Mouse (Mus musculus) large intestine, adult 2 months (tissue): Measurements from ENCODE around the gene Elovl2. TPM values are rescaled to one million over a fixed set of nuclear protein-coding genes. Genes with fewer than 3 reads are reported as not detected.

Experiments used
- DNase-seq: peaks from one replicate; pipeline ENCODE4 v3.0.0-alpha.2; 2012; ENCODE audit warnings: low read depth, low spot score
- WGBS: fragments of 180-500 bp; shearing (Covaris S2); methylation state at CpG from one replicate; pipeline ENCODE4 v1.1.7; 2018; 5-methylcytosine and 5-hydroxymethylcytosine counted together
- polyA plus RNA-seq: library from polyadenylated mRNA; depleted of rRNA; stranded (reverse); fragments of >200 nt; gene quantifications from 2 replicates; pipeline ENCODE4 v1.2.3, GENCODE M21; 2012; rRNA removed

Gene Elovl2
- polyA plus RNA-seq, 1 experiment = 0.09 TPM

DNA sequence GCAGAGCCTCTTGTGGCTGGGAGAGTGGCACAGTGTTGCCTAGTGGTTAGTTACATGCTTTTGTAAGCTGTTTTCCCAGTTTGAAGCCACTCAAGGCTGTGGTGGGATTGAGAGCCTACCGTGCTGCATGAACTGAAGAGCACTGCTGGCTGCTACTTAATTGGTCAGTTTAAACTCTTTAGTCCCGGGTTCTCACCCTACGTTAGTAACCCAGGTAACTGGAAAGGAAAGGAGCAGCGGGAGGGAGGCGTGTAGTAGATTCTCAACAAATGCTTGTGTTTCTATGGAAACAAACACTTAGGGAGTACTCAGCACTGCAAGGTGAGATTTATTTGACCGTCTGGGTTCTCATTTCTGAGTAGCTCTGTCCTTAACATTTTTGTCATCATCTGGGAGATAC is 32.3 kb downstream of the Elovl2 start:
- DNase-seq = no peak
- 67% methylated on average over 6 of the region's 6 CpGs for WGBS

DNA sequence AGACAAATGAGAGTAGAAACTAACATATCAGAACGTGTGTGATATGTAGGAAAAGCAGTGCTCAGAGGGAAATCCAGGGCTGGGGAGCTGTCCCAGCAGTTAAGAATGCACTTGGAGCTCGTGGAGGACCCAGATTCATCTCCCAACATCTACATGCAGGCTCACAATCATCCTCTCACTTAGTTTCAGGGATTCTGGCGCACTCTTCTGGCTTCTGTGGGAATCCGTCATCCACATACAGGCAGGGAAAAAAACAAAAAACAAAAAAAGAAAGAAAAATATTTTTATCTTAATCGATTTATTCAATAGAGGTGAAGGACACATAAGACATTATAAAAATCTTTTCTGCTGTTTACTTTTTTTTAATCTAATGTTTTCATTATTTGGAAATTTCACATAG is 61.8 kb downstream of the Elovl2 start:
- no peak for DNase-seq

GRCm38 (mm10) chr13:41153146-41153545 is 67.1 kb downstream of the Elovl2 start:
- no peak for DNase-seq
- WGBS = 80% methylated on average over 11 of the region's 11 CpGs

More for the DNA sequence above, 61.8 kb downstream of the Elovl2 start:
- 56% methylated on average over 5 of the region's 5 CpGs for WGBS

GRCm38 (mm10) chr13:41146271-41146670 is 73.9 kb downstream of the Elovl2 start:
- DNase-seq = peak; percentile 13
- WGBS = 70% methylated on average over 10 of the region's 10 CpGs

- 63% methylated on average over 6 of the region's 6 CpGs for WGBS
- no peak for DNase-seq
Measured at GRCm38 (mm10) chr13:41145433-41145970, 74.7 kb downstream of the Elovl2 start.

DNA sequence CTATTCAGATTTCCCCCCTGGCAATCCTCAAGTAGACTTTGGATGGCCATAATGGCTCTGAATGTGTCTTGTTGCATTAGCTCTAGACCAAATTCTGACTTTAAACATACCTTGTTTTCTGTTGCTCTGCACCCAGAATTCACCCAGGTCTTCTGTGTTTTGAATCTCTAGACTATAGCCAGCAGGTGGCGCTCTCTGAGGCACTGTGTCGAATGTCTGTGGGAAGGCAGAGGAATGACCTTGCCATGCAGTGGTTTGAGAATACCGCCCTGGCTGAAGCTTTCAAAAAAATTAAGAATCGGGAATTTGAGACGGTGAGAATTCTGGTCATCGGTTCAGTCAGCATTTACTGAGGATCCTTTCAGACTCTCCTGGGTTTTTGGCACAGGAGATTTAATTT is 85.3 kb downstream of the Elovl2 start:
- WGBS = 6% methylated on average over 6 of the region's 6 CpGs

More for the DNA sequence above, 85.3 kb downstream of the Elovl2 start:
- peak; percentile 43 for DNase-seq

Other genes starting within 250 kb of the Elovl2 start
- gene Pak1ip1, start 219.4 kb downstream of the Elovl2 start, polyA plus RNA-seq = 33.4 and 37.2 TPM in 2 replicates
- gene Tmem14c, start 204.1 kb downstream of the Elovl2 start, polyA plus RNA-seq = 132 and 145 TPM in 2 replicates
- gene Mak, start 140.7 kb downstream of the Elovl2 start, polyA plus RNA-seq = 0.01 TPM in 1 of 2 replicates, not detected in the other
- gene Gcm2, start 109.4 kb downstream of the Elovl2 start, polyA plus RNA-seq = not detected in 2 replicates
- gene Sycp2l, start 106.1 kb downstream of the Elovl2 start, polyA plus RNA-seq = not detected in 2 replicates
- gene Smim13, start 29.4 kb upstream of the Elovl2 start, polyA plus RNA-seq = 2.7 and 3.0 TPM in 2 replicates
- gene Gm17364, start 53.6 kb upstream of the Elovl2 start, polyA plus RNA-seq = not detected in 2 replicates